14 mouse cellular contexts compared by ENCODE assay signal in the genomic region with DNA sequence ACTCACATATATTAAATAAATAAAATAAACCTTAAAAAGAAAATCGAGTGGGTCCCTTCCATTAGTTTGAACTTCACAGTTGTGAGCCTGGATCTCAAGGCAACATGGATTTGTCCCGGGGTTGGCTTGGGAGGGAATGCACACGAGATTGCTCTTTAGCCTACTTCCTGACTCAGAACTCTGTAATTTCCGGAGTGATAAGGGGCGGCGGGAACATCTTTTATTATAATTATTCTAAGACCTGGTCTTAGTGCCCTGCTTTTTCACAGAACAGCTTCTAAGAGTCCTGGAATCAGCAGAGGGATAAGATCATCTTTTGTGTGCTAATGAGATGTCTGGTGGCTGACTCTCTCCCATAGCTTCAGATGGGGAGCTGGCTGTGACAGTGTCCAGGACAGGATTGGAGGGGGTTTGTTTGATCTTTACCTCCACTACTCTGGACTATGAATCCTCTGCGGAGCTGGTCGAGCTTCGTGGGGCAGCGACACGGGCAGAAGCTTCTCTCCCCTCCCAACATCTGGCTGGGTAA. TPM values are rescaled to one million over a fixed set of nuclear protein-coding genes. Genes with fewer than 3 reads are reported as not detected.
"Had no signal": no experiment of that assay in that cellular context is flagged by ENCODE, and none has a peak within 500 bp of the region (broad histone marks: within the 10 kb centered on the region; RNA-seq: fewer than 3 reads in every experiment).

No protein-coding gene starts in this region.

- H3K9me3 ChIP-seq: kidney, embryonic 15.5 days; limb, embryonic 15.5 days; midbrain, embryonic 12.5 days; neural tube, embryonic 13.5 days; stomach, embryonic 15.5 days had no signal

- H3K4me3 ChIP-seq: kidney, embryonic 15.5 days; left cerebral cortex, adult 2 months; limb, embryonic 15.5 days; midbrain, embryonic 12.5 days; neural tube, embryonic 13.5 days; stomach, embryonic 15.5 days had no signal

- ATAC-seq: midbrain, embryonic 16.5 days had no signal

- H3K4me1 ChIP-seq: midbrain, embryonic 12.5 days had no signal

- H3K9ac ChIP-seq: kidney, embryonic 15.5 days; limb, embryonic 15.5 days; liver, embryonic 14.5 days; midbrain, embryonic 12.5 days; neural tube, embryonic 13.5 days; stomach, embryonic 15.5 days had no signal

- DNase-seq: kidney, postnatal 14 days; lung, adult 18-20 months; right cerebral cortex, postnatal 14 days; thymus, adult 2 months; thymus, postnatal 25 days had no signal

- H3K4me2 ChIP-seq: kidney, embryonic 15.5 days; limb, embryonic 15.5 days; midbrain, embryonic 12.5 days; neural tube, embryonic 13.5 days; stomach, embryonic 15.5 days had no signal

- H3K36me3 ChIP-seq: kidney, embryonic 15.5 days; limb, embryonic 15.5 days; midbrain, embryonic 12.5 days; neural tube, embryonic 13.5 days; stomach, embryonic 15.5 days had no signal

- H3K27ac ChIP-seq: kidney, embryonic 15.5 days; left cerebral cortex, adult 2 months; limb, embryonic 15.5 days; liver, embryonic 14.5 days; midbrain, embryonic 12.5 days; neural tube, embryonic 13.5 days; stomach, embryonic 15.5 days had no signal

- H3K27me3 ChIP-seq: kidney, embryonic 15.5 days; limb, embryonic 15.5 days; midbrain, embryonic 12.5 days; neural tube, embryonic 13.5 days; stomach, embryonic 15.5 days had no signal

RNA-seq across cellular contexts. Expression of a gene that starts 15.2 kb away (rescaled TPM):
- total RNA-seq: megakaryocyte-erythroid progenitor cell, adult 5-6 weeks had no signal
